Mouse (Mus musculus) testis, postnatal 14 days (tissue): ENCODE results near the gene Mab21l3.

Experiments
- DNase-seq: peaks from one replicate; pipeline ENCODE4 v3.0.0; 2021; ENCODE audit warnings: low spot score

Gene Mab21l3

DNA sequence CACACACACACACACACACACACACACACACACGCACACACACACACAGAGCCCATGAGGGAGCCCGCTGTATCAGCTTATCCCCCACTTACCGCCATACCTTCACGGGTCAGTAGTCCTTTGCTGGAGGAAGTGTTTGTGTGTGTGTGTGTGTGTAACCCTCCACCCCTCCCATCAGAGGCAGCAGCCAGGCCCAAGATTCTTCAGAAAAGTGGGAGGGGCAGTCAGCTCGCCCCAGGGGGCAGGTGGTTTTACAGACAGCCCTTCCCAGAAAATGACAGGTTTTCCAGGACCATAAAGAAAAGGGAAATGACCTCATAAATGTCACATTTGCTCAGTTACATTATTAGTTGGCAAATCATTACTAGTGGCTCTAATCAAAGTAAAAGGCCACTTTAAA is at the start of gene Mab21l3:
Mab21l3 (minus strand) TSS at position 144 of the 400 bp plus-strand sequence.
- DNase-seq, result no peak

DNA sequence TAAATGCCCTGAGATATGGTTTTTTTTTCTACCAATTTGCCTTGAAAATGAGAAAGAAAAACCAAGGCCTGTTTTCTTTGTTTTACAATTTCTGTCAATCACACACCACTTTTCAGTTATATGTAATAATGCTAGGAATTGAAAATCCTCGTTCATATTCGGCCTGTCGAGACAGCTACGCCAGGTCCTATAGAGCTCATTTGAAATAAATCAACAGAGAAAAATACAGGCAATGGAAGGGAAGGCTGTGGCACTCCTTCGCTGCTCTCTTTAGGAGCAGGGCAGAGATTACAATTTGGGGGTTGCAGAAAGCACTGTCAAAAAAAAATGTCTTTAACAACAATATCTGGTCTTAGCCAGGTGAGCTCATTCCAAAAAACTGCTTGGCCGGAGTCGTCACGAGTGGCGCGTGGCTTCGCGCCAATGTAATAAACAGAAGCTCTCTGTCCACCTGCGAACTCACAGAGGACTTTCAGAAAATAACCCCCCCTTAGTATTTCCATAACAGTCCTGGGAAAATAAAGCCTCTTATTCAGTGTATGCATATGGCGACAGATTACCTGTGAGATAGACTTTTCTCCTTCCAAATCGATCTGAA is 48.7 kb upstream of the Mab21l3 start:
- no peak for DNase-seq

DNA sequence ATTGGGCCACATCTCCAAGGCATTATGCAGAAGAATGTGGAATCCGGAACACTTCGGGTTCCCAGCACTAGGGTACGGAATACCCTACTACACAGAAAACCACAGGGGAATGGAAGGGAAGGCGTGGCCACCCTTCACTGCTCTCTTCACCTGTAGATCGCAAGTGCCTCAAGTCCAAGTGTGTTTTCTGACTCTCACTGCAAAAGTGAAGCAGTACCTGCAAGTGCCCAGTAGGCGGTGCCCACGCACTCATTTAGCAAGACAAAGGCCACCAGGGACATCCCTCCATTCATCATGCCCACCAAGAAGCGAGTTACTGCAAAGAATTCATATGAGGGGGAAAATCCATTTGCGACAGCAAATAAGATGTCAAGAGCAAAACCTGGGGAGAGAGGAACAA is 48.1 kb upstream of the Mab21l3 start:
- peak; percentile 49 for DNase-seq

DNA sequence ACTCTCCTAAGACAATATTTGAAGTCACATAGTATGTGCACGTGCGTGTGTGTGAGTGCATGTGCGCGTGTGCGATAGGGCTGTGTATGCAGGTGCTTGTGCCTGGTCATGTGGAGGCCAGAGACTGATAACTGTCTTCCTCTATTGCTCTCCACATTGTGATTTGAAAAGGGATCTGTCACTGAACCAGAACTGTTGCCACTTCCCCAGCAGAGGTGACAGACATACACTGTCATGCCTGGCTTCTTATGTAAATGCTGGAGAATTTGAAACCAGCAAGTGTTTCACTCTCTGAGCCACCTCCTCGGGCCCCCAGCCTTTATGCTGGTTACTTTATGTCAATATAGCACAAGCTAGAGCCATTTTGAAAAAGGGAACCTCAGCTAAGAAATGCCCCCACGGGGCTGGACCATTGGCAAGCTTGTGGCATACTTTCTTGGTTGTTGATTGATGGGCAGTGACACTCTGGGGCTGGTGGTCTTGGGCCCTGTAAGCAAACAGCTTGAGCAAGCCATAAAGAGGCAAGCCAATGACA is 46.7 kb upstream of the Mab21l3 start:
- DNase-seq, result no peak

GRCm38 (mm10) chr3:101885591-101885990 is 36.8 kb upstream of the Mab21l3 start:
- DNase-seq, result peak; percentile 33

- DNase-seq, result no peak
Observed at GRCm38 (mm10) chr3:101885041-101885440, 36.3 kb upstream of the Mab21l3 start.

- DNase-seq, result no peak
Observed at GRCm38 (mm10) chr3:101883902-101884301, 35.1 kb upstream of the Mab21l3 start.

- DNase-seq, result no peak
Observed at GRCm38 (mm10) chr3:101881721-101882120, 33.0 kb upstream of the Mab21l3 start.

- DNase-seq, result no peak
Observed at GRCm38 (mm10) chr3:101880818-101881217, 32.1 kb upstream of the Mab21l3 start.

- DNase-seq, result peak; percentile 41
Observed at GRCm38 (mm10) chr3:101878136-101878535, 29.4 kb upstream of the Mab21l3 start.

DNA sequence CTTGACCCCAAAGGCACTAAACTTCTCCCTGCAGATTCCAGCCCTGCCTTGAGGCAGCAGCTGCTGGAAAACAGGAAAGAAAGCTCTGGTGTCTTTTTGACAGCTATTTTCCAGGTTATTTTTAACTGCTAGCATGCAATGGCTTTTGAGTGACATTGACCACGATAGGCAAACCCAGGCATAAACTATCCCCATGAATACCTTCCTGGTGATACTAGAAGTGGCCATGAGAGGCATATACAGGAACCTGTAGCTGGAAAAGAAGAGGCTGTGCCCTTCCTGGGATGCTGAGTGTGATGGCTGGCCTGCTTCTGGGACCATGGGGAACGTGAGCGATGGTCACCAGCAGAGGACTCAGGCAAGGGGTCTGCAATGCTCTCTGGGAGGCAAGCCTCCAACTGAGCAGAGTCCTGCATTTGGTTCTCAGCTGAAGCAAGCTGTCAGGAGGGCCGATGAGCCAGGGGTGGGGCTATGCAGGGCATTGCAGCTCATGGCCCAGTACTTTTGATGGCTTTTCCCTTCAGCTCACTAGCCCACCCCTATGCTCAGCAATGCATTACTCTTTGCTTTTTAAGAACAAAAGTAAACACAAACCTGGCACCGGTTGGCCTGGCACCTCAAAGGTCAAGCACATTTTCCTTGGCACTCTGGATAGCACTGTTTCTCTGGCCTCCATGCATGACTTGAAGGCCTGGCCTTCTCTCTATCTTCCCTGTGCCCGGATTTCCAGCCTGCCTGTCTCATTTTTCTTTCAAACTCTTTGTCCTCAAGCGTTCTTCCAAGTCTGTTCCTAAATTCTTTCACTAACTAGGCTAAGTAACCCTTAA is 27.9 kb upstream of the Mab21l3 start:
- DNase-seq, result no peak

DNA sequence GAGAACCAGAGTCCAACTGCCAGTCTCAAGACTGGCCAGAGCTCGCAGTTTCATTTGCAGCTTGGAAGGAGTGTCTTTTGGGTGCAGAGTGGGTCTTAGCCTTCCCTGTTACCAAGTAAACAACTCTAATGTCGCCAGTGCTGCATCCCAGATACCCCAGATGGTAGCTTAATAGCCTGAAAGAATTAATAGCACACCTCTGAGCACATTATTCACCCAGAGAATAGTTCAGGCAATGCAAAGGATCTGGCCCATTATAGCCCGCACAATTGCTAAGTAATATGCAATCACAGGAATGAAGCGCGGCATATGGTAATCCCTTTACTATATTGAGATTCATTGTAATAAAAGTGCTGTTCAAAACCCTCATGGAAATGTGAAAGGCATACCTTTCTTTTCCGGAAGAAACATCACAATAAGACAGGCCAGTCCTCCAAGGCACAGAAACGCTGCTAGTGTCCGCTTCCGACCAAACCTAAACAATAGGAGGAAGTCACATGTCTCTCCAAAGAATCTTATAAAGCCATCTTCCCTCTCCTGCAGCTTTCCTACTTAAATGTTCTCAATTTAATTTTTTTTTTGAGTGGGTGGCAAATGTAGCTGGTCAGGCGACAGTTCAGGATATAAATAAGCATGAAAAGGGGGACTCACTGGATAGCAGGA is 26.6 kb upstream of the Mab21l3 start:
- DNase-seq, result no peak

DNA sequence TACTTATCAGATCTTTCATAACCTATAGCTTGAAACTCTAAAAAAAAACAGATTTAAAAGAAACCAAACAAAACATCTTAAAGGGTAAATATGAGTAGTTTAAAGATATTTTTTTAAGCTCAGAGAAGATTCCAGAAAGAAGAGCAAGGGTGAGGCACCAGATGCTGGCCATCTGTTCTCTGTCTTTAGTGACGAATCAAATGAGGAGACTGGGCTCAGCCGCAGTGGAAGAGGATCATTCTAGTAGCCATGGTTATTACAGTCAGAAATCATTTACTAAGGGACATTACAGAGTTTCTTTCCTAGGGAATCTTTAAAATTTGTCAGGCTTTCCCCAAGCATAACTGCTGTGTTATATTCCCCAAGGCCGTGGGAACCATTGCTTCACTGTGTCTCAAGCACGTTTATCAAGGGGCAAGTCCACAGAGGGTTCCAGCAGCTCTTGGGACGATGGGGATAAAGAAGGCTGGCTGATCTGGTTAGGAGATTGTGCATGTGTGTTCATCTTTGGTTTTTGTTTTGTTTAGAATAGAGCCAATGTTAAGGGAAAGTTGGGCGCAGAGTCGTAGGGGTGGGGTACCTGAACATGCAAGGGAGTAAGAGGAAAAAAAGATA is 24.4 kb upstream of the Mab21l3 start:
- no peak for DNase-seq

DNA sequence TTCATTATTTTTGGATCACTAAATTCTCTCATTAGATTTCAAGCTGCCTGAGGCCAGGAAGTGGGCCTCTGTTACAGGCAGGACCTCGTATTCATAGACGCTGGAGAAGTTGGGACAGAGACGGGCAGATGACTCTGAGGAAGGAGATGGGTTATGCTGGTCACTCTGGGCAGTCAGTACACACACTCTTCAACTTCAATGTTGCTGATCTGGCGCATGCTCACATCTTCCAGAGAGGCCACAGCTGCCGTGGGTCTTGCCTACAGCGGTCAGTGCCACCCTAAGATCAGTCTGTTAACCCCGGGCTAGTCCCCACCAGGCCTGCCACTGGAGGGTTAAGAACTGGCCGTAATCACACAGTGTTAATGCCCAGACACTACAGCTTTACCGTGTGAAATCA is 23.2 kb upstream of the Mab21l3 start:
- no peak for DNase-seq

- no peak for DNase-seq
Observed at GRCm38 (mm10) chr3:101867001-101867421, 18.3 kb upstream of the Mab21l3 start.

DNA sequence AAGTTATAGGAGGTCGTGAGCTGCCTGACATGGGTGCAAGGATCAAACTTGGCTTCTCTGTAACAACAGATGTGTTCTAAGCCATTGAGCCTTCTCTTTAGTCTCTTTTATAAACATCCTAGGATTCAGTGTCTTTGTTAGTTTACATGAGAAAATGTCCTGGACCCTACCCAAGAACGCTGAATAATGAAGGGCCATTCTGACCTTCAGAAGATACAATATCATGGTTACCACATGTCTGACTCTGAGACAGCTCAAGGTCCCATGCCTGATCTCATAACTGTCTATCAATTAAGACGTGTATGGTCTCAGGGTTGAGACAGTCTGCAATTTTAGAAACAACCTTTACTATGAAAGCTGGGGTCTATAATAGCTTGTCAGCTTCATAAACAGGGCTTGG is 13.1 kb upstream of the Mab21l3 start:
- DNase-seq, result no peak

DNA sequence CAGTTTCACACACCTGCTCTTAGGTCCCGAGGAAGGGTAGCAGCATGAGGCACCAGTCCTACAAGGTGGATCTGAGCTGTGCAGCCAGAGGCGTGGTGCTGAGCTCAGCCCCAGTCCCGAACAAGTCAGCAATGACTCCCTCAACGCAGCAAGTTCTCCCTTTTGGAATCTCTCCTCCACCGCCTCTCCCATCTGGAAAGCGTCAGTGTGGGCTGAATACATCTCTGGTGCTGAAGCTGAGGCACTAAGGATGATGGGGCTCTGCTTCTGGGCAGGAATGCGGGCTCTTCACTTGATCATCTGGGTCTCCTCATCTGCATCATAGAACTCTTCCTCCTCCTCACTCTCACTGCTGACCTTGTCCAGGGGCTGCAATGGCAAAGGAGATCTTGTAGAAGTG is 11.4 kb upstream of the Mab21l3 start:
- no peak for DNase-seq

DNA sequence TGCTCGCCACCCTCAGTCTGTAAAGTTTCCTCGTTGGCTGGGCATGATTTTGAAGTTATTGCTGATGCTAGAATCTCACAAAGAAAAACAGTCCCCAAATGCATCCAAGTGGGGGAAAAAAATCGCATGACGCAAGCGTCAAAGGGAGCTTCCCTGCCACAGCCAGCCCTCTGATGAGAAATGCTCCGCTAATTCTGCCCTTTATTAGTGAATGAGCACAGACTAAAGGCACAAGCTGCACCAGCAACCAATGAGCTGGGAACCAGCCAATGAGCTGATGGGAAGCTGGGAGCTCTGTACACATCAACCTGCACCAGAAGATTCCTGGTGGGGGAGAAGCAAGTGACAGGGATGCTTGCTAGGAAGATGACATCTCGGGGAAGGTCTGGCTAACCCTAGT is 11.0 kb upstream of the Mab21l3 start:
- DNase-seq, result no peak

GRCm38 (mm10) chr3:101854075-101854474 is 5.3 kb upstream of the Mab21l3 start:
- DNase-seq, result no peak

- no peak for DNase-seq
Observed at GRCm38 (mm10) chr3:101851363-101851762, 2.6 kb upstream of the Mab21l3 start.

DNA sequence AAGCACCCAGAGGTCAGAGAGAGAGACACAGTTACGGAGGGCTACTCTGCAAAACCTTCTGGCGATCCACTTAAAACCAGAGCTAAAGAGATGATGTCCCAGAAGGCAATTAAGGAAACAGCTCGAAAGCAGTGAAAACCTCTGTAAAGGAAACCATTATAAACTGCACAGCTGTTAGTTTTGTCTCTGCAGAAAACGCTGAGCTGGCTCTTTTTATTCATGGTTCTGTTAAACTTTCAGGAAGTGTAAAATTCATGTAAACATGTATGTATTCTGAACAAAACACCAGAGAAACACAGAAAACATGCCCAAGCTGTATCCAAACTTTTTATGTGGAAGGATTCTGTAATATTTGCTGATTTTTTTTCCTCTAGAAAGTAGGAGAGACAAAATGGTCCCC is 2.7 kb downstream of the Mab21l3 start:
- DNase-seq, result no peak

DNA sequence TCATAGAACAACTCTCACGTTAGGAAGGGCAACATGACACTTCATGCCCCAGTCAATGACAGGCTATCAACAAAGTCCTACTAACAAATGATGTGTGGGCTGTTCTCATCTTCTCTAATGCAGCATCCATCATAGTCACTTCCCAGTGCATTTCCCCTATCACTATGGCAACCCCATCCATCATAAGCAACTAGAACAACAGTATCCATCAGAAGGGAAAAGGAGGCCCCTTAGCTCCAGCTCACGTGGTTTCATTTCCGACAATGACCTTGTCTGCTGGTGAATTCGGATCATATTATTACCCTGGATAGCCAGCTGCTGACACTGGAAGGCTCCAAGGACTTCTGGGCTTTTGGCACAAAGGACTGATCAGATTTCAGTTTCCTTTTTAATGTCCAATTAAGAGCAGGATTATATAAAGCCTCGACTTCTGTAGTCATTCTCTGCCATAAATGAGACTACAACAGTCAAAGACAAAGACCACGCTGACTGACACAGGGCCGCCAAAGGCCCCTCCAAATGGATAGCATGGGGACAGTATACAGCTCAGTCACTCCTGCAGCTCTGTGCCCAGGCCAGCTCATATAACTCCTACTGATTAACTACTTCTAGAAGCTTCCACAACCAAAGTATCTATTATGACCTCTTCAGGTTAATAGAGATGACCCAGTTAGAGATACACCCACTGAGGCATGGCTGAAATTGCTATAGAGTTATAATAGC is 6.2 kb downstream of the Mab21l3 start:
- DNase-seq, result no peak
